Mouse (Mus musculus) embryonic facial prominence, embryonic 14.5 days (tissue): ENCODE data around the gene Brk1. TPM values are rescaled to one million over a fixed set of nuclear protein-coding genes. Genes with fewer than 3 reads are reported as not detected.
A peak's percentile ranks its signal among the peaks of the same experiment; 100 is the strongest.

Experiments used
- ATAC-seq: fragments of 200-750 bp; cut with Nextera tagmentation; 2 replicates; pipeline ENCODE4 v1.8.0; 2017; ENCODE audit warnings: low read depth, moderate number of reproducible peaks, moderate TSS enrichment
- DNase-seq: peaks from one replicate; pipeline ENCODE4 v3.0.0-alpha.2; 2015; ENCODE audit warnings: low spot score
- H3K27ac ChIP-seq: fragments of 300-500 bp; sonication (generic); replicated peaks from 2 replicates; pipeline ENCODE4 v1.5.1; 2014; ENCODE audit warnings: low read depth, mild to moderate bottlenecking, low read length, moderate library complexity
- H3K27me3 ChIP-seq: fragments of 300-500 bp; sonication (generic); replicated peaks from 2 replicates; pipeline ENCODE4 v1.6.1; 2014; ENCODE audit warnings: low read length; ENCODE audit not compliant: control insufficient read depth, insufficient read depth
- H3K36me3 ChIP-seq: fragments of 300-500 bp; sonication (generic); 2 replicates; pipeline ENCODE4 v1.6.1; 2014; ENCODE audit warnings: low read length, mixed read lengths; ENCODE audit not compliant: control insufficient read depth, insufficient read depth
- H3K4me1 ChIP-seq: fragments of 300-500 bp; sonication (generic); 2 replicates; pipeline ENCODE4 v1.6.1; 2014; ENCODE audit warnings: antibody characterized with exemption, low read length; ENCODE audit not compliant: control insufficient read depth, insufficient read depth
- H3K4me2 ChIP-seq: fragments of 300-500 bp; sonication (generic); 2 replicates; pipeline ENCODE4 v1.6.1; 2014; ENCODE audit warnings: low read depth, mild to moderate bottlenecking, low read length, moderate library complexity, mixed read lengths
- H3K4me3 ChIP-seq: fragments of 300-500 bp; sonication (generic); 2 replicates; pipeline ENCODE4 v1.5.1; 2014; ENCODE audit warnings: low read depth, mild to moderate bottlenecking, low read length
- H3K9ac ChIP-seq: fragments of 300-500 bp; sonication (generic); 2 replicates; pipeline ENCODE4 v1.6.1; 2014; ENCODE audit warnings: low read depth, mild to moderate bottlenecking, low read length, moderate library complexity, mixed read lengths
- H3K9me3 ChIP-seq: fragments of 300-500 bp; sonication (generic); 2 replicates; pipeline ENCODE4 v1.6.1; 2016; ENCODE audit warnings: low read length; ENCODE audit not compliant: control insufficient read depth
- WGBS: fragments of 180-500 bp; shearing (Covaris S2); extraction: QIAGEN DNeasy Blood & Tissue Kit; methylation state at CpG from one replicate; pipeline ENCODE4 v1.1.7; 2014; 5-methylcytosine and 5-hydroxymethylcytosine counted together
- polyA plus RNA-seq: library from polyadenylated mRNA; unstranded; fragments of >200 nt; fragmentation: Nextera tagmentation; extraction: Ambion mirVana; gene quantifications from 2 replicates; pipeline ENCODE4 v1.2.1, GENCODE M21; 2014

The Brk1 gene
- polyA plus RNA-seq, result 233 and 249 TPM in 2 replicates

DNA sequence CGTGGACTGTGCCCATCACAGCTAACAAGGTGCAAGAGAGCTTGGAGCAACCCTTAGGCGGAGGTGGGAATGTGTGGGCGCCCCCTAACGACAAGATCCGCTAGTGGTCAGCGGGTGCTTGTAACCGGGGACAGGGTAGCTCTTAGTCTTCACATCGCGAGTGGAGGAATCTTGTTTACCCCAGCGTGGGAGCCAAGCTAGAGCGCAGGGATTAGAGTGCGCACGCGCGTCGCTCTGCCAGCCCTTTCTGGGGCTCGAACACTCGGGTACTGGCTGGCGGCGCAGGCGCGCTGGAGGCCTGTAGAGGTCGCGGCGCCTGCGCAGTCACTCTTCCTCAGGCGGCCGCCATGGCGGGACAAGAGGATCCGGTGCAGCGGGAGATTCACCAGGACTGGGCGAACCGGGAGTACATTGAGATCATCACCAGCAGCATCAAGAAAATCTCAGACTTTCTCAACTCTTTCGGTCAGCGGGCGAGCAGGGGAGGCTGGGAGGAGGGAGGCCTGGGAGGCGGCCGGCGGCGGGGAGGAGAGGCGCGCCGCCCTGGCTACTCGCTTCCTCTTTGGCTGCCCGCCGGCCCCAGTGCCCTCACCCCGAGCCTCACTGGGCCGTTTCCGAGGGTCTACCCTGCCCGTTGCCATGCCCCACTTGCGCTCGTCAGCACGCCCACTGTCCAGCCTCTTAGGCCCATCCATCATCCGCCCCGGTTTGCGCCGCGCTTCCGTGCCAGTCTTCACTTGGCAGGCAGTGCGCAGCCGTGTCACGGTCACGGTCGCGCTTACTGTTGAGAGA lies at the start of gene Brk1:
TSS of gene Brk1 (plus strand) at position 341 of the 792 bp plus-strand sequence.
- H3K9me3 ChIP-seq, result no peaks in the 10 kb centered on the region
- H3K4me1 ChIP-seq, result peaks cover 10% of the 10 kb centered on the region
- H3K4me3 ChIP-seq, result peak within 1 kb of the TSS; percentile 94
- peaks cover 10% of the 10 kb centered on the region; the same call in 1 of the 2 replicates for H3K36me3 ChIP-seq
- DNase-seq, result peak; percentile 94
- under 1% methylated on average over 35 of the region's 65 CpGs for WGBS
- peak within 1 kb of the TSS; percentile 82 for H3K27ac ChIP-seq
- no peaks in the 10 kb centered on the region for H3K27me3 ChIP-seq
- H3K4me2 ChIP-seq, result peak within 1 kb of the TSS; percentile 77
- H3K9ac ChIP-seq, result peak within 1 kb of the TSS; percentile 90
- peak; percentile 96 for ATAC-seq

DNA sequence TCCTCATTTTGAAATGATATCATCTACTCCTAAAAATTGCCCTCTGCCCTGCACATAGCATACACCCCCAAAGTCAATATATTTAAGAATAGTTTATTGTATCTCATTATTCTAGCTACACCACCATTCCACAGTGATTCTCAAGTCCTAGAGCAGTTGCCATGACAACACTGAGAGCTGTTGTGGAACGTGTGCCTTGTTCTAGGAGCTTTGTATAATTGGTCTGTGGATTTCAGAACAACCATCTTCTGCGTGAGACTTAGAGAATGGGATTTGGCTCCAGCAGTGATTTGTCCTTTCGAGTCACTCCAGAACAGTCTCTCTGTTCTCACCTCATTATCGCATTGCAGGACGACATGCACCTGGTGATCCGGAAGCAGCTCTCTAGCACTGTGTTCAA lies 44.8 kb upstream of the Brk1 start:
- no peak for DNase-seq
- H3K27me3 ChIP-seq, result no peaks in the 10 kb centered on the region
- ATAC-seq, result no peak
- H3K9ac ChIP-seq, result no peak overlapping the region
- H3K9me3 ChIP-seq, result no peaks in the 10 kb centered on the region
- no peak overlapping the region for H3K4me2 ChIP-seq
- no peak overlapping the region for H3K27ac ChIP-seq
- H3K36me3 ChIP-seq, result peaks cover 17% of the 10 kb centered on the region; the same call in 1 of the 2 replicates
- 84% methylated on average over 6 of the region's 6 CpGs for WGBS
- H3K4me3 ChIP-seq, result no peak overlapping the region
- no peaks in the 10 kb centered on the region for H3K4me1 ChIP-seq

DNA sequence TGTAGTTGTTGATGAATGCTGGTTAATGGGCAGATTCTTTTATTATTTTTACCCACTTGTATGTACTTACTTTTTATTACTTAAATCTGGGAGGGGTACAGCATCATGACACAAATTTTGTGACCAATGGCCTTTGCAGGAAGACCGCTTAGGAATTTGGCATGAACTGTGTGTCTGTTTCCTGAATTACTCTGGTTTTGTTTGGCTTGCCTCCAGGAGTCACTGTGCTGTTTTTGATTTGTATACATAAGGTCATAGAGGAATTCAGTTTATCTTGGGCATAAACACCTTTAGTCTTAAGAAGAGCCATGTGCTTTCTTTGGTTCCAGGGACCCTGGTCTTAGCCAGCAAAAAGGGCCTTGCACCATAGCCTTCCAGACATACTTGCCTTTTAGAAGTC lies 40.0 kb upstream of the Brk1 start:
- no peaks in the 10 kb centered on the region for H3K9me3 ChIP-seq
- H3K9ac ChIP-seq, result no peak overlapping the region
- H3K36me3 ChIP-seq, result peaks cover 12% of the 10 kb centered on the region; the same call in 1 of the 2 replicates
- no peak overlapping the region for H3K4me2 ChIP-seq
- H3K4me3 ChIP-seq, result no peak overlapping the region
- no peaks in the 10 kb centered on the region for H3K27me3 ChIP-seq
- H3K4me1 ChIP-seq, result no peaks in the 10 kb centered on the region
- no peak overlapping the region for H3K27ac ChIP-seq
- DNase-seq (peak; percentile 7), ATAC-seq (no peak)
- 69% methylated on average over 1 of the region's 1 CpGs for WGBS

DNA sequence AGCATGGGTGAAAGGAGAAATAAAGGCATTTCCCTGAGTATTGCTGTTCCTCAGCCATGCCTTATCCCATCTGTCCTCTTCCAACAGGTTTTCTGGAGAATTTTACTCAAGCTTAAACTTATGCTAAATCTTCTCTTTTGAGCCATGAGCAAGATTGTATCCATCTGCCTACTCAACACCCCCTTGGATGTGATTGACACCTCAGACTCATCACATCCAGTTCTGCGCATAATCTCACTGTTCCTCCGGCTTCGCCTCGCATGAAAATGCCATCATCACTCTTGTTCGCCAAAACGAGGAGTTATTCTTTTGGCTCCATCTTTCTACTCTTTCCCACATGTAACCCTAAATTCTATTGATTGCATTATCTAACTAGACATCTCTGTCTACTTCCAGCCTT lies 28.5 kb upstream of the Brk1 start:
- H3K9me3 ChIP-seq, result no peaks in the 10 kb centered on the region
- 0 out of 2 replicates have a peak, but pooled peaks cover 3% of the 10 kb centered on the region for H3K36me3 ChIP-seq
- WGBS, result 98% methylated on average over 6 of the region's 6 CpGs
- no peaks in the 10 kb centered on the region for H3K27me3 ChIP-seq
- no peak overlapping the region for H3K9ac ChIP-seq
- no peak overlapping the region for H3K4me2 ChIP-seq
- H3K4me3 ChIP-seq, result no peak overlapping the region
- H3K27ac ChIP-seq, result no peak overlapping the region
- no peaks in the 10 kb centered on the region for H3K4me1 ChIP-seq
- ATAC-seq (no peak), DNase-seq (no peak)

DNA sequence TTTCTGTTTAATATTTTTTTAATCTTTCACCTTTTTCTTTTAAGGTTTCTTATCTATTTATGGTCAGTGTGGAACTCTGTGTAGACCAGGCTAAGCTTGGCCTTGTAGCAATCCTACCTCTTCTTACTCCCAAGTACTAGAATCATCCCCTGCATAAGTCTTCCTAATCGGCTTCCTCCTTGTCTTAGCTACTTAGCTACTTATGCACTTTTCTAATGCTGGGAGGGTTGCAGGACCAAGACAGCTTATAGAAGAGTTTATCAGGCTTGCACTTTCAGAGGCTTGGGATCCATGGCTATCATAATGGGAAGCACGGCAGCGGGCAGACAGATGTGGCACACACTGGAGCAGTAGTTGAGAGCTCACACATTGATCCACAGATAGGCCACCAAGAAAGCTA lies 25.3 kb upstream of the Brk1 start:
- no peaks in the 10 kb centered on the region for H3K27me3 ChIP-seq
- no peak overlapping the region for H3K4me2 ChIP-seq
- no peak overlapping the region for H3K9ac ChIP-seq
- H3K4me1 ChIP-seq, result no peaks in the 10 kb centered on the region
- DNase-seq (no peak), ATAC-seq (no peak)
- no peak overlapping the region for H3K27ac ChIP-seq
- 94% methylated on average over 3 of the region's 3 CpGs for WGBS
- H3K4me3 ChIP-seq, result no peak overlapping the region
- no peaks in the 10 kb centered on the region for H3K9me3 ChIP-seq
- H3K36me3 ChIP-seq, result 0 out of 2 replicates have a peak, but pooled peaks cover 12% of the 10 kb centered on the region

DNA sequence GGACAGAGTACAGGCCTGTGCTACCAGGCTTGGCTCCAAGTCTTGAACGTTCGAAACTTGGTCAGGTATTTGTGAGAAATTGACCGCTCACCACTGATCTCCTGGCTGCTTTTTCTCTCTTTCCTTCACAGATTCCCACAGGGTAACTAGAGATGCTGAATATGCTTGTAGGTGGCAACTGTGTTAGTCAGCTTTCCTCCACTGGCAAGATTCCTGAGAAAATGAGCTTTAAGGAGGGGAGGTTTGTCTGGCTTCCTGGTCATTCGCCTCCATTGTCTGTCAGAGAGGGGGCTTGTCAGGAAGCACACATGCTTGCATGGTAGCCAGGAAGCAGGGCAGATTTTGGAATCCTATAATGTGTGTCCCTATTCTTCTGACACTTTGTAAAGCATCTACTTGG lies 21.5 kb upstream of the Brk1 start:
- H3K4me3 ChIP-seq, result no peak overlapping the region
- H3K4me2 ChIP-seq, result no peak overlapping the region
- H3K4me1 ChIP-seq, result no peaks in the 10 kb centered on the region
- H3K9me3 ChIP-seq, result no peaks in the 10 kb centered on the region
- 0 out of 2 replicates have a peak, but pooled peaks cover 17% of the 10 kb centered on the region for H3K36me3 ChIP-seq
- no peak overlapping the region for H3K27ac ChIP-seq
- 91% methylated on average over 4 of the region's 4 CpGs for WGBS
- ATAC-seq (no peak), DNase-seq (no peak)
- no peak overlapping the region for H3K9ac ChIP-seq
- no peaks in the 10 kb centered on the region for H3K27me3 ChIP-seq

DNA sequence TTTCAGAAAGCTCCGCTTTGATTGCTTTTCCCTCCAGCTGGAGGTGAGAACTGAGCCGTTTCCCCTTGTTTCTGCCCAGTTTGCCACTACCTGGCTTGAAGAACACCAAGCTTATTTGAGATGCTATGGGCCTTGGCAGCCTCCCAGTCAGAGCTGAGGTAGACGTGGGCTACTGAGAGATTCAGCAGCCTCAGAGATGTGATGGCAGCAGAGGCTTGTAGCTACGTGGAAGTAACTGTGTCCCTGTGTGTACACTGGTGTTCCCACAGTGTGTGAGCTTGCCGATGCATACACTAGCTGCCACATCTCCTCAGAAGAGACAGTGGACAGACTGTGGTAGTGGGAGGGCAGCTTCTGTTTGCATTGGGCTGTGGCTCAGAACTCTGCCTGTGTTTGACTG lies 19.5 kb upstream of the Brk1 start:
- DNase-seq (no peak), ATAC-seq (no peak)
- Histone ChIP-seq H3K9me3 (no peaks in the 10 kb centered on the region), H3K9ac (no peak overlapping the region), H3K36me3 (0 out of 2 replicates have a peak, but pooled peaks cover 17% of the 10 kb centered on the region), H3K27ac (no peak overlapping the region), H3K4me3 (no peak overlapping the region), H3K27me3 (no peaks in the 10 kb centered on the region), H3K4me1 (no peaks in the 10 kb centered on the region), H3K4me2 (no peak overlapping the region)
- WGBS, result 90% methylated on average over 5 of the region's 5 CpGs

DNA sequence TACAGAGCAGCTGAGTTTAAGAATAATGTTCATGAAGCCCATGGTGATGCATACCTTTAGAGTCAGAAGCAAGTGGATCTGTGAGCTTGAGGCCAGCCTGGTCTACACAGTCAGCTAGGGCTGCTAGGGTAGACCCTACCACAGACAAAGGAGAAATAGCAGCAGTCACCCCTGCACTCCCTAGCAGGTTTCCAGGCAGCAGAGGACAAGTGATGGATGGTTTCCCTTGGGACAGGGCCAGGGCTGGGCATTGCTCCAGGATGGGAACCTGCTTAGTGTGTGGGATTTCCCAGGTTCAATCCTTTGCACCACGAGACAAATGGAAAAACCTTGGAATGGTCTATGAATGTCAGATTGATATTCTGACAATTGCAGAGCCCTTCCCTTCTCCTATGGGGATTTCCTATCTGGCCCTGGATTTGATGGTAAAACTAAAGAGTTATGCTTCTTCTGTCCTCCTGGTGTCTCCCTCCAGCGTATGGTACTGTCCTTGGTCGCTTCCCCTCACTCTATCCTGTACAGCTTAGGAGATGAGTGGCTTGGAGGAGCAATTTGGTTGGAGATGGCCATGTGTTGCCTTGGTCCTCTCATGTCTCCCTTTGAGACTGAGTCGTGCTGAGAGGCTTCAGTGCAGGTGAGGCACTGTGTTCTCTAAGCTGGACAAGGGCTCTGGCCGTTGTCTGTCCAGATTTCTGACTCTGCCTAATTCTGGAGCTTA lies 17.9 kb upstream of the Brk1 start:
- Histone ChIP-seq H3K4me1 (no peaks in the 10 kb centered on the region), H3K9me3 (no peaks in the 10 kb centered on the region), H3K4me2 (no peak overlapping the region), H3K27ac (no peak overlapping the region), H3K27me3 (no peaks in the 10 kb centered on the region), H3K9ac (no peak overlapping the region), H3K4me3 (no peak overlapping the region), H3K36me3 (0 out of 2 replicates have a peak, but pooled peaks cover 13% of the 10 kb centered on the region)
- WGBS, result 73% methylated on average over 5 of the region's 5 CpGs
- DNase-seq (no peak), ATAC-seq (no peak)
